Mouse (Mus musculus): ENCODE measurements around the gene Grin3b. TPM values are rescaled to one million over a fixed set of nuclear protein-coding genes. Genes with fewer than 3 reads are reported as not detected.

The Grin3b gene
- total RNA-seq, 2 experiments from 2014 or later: 0.12 to 0.30 TPM

DNA sequence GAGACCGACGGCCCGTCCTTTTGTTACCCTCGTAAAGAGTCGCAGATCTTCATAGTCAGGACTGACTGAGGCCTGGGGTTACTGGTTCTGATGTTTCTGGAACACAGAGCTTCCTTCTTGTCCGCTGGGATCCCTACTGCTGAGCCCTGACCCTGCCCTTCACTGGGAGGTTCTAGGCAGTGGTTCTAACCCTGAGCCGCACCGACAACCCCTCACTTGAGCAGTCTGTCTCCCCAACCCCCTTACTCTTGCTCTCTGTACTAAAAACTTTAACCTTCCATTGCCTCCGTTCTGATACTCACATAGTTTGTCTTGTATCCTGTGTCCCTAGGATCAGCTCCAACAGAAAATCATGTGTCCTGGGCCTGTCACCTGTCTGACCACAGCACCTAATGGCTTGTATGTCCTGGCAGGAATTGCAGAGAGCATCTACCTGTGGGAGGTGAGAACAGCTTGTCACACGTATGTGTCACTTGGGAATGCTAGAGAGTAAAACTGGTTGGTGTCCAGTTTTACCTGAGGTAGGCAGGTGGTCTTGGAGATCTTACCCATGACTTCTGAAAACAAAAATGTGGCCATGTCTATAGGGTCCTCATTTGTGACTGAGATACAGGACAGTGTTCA lies 9.7 kb upstream of the Grin3b start:
- DNase-seq: no peak
- intact Hi-C loops (cut with DNase I): no loop called here

GRCm38 (mm10) chr10:79964727-79965126 lies 5.8 kb upstream of the Grin3b start:
- DNase-seq: no peak
- intact Hi-C loops (cut with DNase I): no loop called here

DNA sequence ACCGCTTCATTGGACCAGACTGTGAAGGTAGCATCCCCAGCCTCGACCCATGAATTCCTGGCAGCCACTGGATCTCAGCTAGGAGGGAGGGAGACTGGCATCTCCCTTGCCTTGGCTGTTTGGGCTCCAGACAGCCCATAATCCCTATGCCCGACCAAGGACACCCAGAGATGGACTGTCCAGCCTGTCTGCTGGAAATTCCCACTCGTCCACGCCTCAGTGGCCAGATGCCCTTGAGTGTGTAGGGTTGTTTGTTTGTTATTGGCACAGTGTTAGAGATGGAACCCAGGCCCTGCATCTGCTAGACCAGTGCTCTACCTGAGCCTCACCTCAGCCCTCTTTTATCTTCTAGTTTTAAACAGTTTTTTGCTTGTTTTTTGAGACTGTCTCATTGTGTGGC lies 5.2 kb upstream of the Grin3b start:
- intact Hi-C loops (cut with DNase I): no loop called here
- DNase-seq: no peak

- peak; percentile 67 for DNase-seq
- intact Hi-C loops (cut with DNase I): no loop called here
These were observed 3.6 kb upstream of the Grin3b start for GRCm38 (mm10) chr10:79966886-79967400.

GRCm38 (mm10) chr10:79968181-79968580 lies 2.3 kb upstream of the Grin3b start:
- DNase-seq: peak; percentile 58
- intact Hi-C loops (cut with DNase I): no loop called here

DNA sequence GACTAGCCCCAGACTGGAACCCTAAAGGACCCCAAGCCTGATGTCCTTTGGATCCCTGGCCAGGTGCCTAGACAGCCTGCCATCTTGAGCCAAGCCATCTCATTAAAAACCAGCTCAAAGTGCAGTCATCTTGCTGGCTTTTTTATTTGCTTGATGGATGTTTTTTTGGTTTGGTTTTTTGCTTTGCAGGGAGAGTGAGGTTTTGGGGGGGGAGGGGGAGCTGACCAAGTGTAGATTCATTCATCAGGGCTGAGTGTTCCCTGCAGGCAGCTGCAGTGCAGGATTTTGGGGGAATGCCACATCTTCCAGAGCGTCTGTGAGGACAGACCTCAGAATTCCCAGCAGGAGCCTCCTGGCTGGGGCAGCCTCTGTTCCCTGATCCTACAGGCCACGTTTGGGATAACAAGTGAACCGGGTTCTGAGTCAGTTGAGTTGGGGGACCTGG lies 1.4 kb upstream of the Grin3b start:
- intact Hi-C loops (cut with DNase I): no loop called here
- DNase-seq: peak; percentile 67

DNA sequence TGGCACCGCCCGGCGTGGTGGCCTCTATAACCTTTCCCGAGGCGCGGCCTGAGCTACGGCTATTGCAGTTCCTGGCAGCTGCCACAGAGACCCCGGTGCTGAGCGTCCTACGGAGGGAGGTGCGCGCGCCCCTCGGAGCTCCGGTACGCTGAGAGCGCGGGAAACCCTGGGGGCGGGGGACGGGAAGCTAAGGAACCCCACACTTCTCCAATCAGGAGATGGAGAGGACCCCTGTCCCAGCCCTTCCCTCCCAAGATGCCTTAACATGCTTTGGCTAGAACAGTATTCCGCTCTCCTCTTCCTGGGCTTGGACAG lies 625 bp downstream of the Grin3b start:
- intact Hi-C loops (cut with DNase I): no loop called here
- DNase-seq: no peak

DNA sequence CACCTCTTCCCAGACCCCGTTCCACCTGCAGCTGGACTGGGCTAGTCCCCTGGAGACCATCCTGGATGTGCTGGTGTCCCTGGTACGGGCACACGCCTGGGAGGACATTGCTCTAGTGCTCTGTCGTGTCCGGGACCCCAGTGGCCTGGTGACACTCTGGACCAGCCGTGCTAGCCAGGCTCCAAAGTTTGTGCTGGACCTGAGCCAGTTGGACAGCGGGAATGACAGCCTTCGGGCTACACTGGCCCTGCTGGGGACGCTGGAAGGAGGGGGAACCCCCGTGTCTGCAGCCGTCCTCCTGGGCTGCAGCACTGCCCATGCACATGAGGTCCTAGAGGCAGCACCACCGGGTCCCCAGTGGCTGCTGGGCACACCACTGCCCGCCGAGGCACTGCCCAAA lies 2.3 kb downstream of the Grin3b start:
- no peak for DNase-seq
- intact Hi-C loops (cut with DNase I): no loop called here

DNA sequence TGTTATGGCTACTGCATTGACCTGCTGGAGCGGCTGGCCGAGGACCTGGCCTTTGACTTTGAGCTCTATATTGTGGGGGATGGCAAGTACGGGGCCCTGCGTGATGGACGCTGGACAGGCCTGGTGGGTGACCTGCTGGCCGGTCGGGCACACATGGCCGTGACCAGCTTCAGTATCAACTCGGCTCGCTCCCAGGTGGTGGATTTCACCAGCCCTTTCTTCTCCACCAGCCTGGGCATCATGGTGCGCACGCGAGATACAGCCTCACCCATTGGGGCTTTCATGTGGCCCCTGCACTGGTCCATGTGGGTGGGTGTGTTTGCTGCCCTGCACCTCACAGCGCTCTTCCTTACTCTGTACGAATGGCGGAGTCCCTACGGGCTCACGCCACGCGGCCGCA lies 3.6 kb downstream of the Grin3b start:
- intact Hi-C loops (cut with DNase I): no loop called here

GRCm38 (mm10) chr10:79974668-79975067 lies 4.2 kb downstream of the Grin3b start:
- intact Hi-C loops (cut with DNase I): no loop called here
- no peak for DNase-seq

More for the DNA sequence above, 3.6 kb downstream of the Grin3b start:
- no peak for DNase-seq

GRCm38 (mm10) chr10:79976071-79976721 lies 5.7 kb downstream of the Grin3b start:
- intact Hi-C loops (cut with DNase I): no loop called here
- no peak for DNase-seq

DNA sequence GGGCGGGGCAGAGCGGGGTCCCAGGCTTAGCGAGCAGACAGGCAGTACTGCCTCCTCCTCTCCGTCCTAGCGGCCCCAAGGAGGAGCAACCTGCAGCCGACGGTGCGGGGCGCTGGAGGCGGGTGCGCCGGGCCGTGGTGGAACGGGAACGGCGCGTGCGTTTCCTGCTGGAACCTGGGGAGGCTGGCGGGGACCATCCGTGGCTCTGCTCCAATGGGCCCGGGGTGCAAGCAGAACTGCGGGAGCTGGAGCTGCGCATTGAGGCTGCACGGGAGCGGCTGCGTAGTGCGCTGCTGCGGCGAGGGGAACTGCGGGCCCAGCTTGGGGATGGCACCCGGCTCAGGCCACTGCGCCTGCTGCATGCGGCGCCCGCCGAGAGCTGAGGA lies 6.2 kb downstream of the Grin3b start:
- DNase-seq: no peak
- intact Hi-C loops (cut with DNase I): no loop called here

DNA sequence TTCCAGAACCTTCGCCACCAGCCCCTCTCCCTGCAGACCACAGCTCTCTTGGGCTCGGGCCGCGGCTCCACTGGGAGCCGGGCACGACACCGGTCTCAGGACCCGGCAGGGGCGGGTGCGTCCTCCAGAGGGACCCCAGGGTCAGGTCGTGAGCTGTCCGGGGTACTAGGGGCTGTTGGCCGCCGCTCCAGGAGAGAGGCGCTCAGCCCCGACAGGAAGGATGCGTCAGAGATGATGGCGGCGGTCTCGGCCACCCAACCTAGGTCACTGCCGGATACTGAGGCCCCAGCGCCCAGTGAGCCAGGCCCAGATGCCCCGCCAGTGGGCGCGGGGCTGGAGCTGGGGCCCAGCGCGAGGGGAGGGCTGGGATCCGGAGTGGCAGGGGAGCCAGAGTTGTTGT lies 6.8 kb downstream of the Grin3b start:
- intact Hi-C loops (cut with DNase I): no loop called here
- DNase-seq: no peak

DNA sequence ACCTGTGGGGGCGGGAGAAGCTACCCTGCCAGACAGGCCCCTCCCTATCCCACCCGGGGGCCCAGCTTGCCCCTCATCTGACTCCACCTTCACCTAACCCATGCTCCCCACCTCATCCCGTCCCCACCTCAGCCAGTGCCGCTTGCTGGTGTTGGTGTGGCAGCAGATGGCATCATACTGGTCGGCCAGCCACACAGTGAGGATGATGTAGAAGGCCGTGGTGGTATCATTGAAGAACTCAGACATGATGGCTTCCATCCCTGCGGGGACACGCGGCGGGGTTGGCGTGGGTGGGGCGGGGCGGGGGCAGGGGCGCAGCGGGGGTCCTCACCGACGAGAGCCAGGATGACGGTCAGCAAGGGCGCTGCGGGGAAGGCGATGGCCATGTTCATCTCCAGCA lies 7.5 kb downstream of the Grin3b start:
- intact Hi-C loops (cut with DNase I): no loop called here
- DNase-seq: no peak

- intact Hi-C loops (cut with DNase I): loop anchor here (10.0 kb wide), 1 partner anchor 135 kb away; the partner anchor contains the start of gene Stk11
- DNase-seq: no peak
These were observed 9.1 kb downstream of the Grin3b start for GRCm38 (mm10) chr10:79979401-79980155.

GRCm38 (mm10) chr10:79983205-79983604 lies 12.7 kb downstream of the Grin3b start:
- DNase-seq: no peak

GRCm38 (mm10) chr10:79983670-79984069 lies 13.2 kb downstream of the Grin3b start:
- DNase-seq: peak; percentile 59
- intact Hi-C loops (cut with DNase I): loop anchor here (10.0 kb wide), 1 partner anchor 131 kb away; the partner anchor contains the start of gene Stk11

More at GRCm38 (mm10) chr10:79983205-79983604, 12.7 kb downstream of the Grin3b start:
- intact Hi-C loops (cut with DNase I): loop anchor here (10.0 kb wide), 1 partner anchor 132 kb away; the partner anchor contains the start of gene Stk11

- intact Hi-C loops (cut with DNase I): loop anchor here (10.0 kb wide), 1 partner anchor 130 kb away; the partner anchor contains the start of gene Stk11
- DNase-seq: peak; percentile 87
These were observed 13.8 kb downstream of the Grin3b start, which contains the start of gene Tmem259 for GRCm38 (mm10) chr10:79984195-79984816. TSS of gene Tmem259 (minus strand) at chr10:79984330.

GRCm38 (mm10) chr10:79984871-79985270 lies 14.4 kb downstream of the Grin3b start:
- intact Hi-C loops (cut with DNase I): loop anchor here (10.0 kb wide), 1 partner anchor 130 kb away; the partner anchor contains the start of gene Stk11
- peak; percentile 97 for DNase-seq

DNA sequence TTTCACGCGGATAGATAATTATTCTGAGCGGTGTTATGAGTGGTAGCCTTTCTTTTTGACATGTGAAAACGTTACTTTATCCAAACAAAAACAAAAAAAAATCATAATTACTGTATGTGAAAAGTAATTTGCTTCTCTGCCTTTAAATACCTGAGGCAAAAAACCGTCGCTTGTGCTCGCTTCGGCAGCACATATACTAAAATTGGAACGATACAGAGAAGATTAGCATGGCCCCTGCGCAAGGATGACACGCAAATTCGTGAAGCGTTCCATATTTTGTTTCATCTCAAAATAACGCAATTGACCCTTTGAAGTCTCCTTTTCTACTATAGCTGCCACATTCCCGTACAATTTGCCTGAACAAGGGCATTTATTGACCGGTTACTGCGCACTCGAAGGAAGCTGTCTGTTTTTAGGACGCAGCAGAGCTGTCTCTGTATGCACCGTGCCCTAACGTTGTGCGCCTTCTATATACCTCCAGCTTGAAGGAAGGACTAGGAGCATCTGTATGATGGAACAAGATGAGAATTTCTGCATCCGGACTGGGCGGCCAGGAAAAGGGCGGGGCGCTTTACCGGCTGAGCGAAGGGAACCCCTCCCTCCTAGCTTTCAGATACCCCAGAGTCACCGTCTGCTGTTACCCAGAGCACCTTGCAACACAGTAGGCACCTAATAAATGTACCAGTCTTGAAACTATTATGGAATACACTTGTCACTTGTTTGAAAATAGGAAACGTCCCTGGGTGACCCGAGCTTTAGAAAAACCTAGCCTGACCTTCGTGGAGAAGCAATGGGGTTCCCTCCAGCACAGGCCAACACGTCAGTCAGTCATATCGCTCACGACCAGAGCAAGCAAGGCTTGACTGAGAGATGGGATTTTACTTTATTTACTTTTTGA lies 15.1 kb downstream of the Grin3b start:
- peak; percentile 52 for DNase-seq
- intact Hi-C loops (cut with DNase I): loop anchor here (10.0 kb wide), 1 partner anchor 129 kb away; the partner anchor contains the start of gene Stk11

Data from left cerebral cortex, postnatal 4 days (tissue).